Mouse (Mus musculus) olfactory bulb, adult 2 months (tissue): ENCODE measurements at regions not wholly inside any gene's neighbourhood (a gene's known extent, or its start where the extent isn't known, plus 50 kb on each side); places are given as distances from the start of the nearest gene placed in this dataset.

Experiments used
- CTCF ChIP-seq: fragments of 200-500 bp; IDR thresholded peaks from 2 replicates; pipeline ENCODE4 v1.5.1; 2012; ENCODE audit warnings: low read depth, mild to moderate bottlenecking, low read length, moderate library complexity; ENCODE audit not compliant: insufficient read depth
- POLR2A ChIP-seq: fragments of 200-500 bp; IDR thresholded peaks from 2 replicates; pipeline ENCODE4 v1.6.1; 2012; ENCODE audit warnings: mild to moderate bottlenecking, low read depth, low read length, moderate library complexity; ENCODE audit not compliant: insufficient read depth

- TF ChIP-seq CTCF (no peak), POLR2A (no peak)
These were observed 243.6 kb downstream of the Papss1 start for GRCm38 (mm10) chr3:131808127-131808526.
